Mouse (Mus musculus): ENCODE results near the gene Atp6ap1l.

DNA sequence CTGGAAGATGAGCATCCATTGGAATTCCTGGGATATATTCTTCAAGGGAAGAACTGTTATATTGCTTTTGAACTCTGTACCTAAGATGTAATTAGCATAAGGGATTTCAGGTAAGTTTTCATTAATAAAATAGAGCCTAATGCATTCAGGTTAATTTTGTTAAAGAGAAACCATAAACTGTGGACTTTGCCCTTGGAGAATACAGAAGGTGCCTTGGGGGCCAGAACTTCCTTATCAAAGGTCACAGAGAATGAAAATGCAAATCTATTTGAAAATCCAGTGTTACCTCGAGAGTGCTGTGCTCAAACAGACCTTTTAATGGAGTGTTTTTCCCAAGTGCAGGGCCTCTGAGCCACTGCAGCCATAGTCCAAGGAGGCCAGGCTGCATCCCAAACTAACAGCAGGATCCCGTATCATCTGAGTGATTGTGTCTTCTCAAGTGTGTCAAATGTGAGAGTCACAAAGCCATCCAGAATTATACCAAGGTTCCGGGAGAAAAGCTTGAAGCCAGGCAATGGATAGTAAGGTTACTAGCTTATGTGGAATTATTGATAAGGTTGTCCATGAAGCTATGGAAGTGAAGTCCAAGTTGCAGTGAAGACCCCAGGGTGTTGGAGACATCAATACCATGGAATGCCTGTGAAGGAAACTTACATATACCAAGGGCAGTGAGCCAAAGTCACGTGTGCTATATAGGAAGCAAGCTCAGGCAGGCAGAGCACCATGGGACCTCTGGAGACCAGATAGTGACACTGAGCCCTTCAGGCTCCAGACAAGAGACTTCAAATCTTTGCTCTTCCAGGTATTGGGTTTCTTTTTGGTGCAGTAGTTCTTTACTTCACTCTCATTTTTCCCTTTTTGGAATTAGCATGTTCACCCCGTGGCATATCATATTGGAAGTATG, 52.2 kb downstream of the Atp6ap1l start:
- TF ChIP-seq CTCF (IDR thresholded peaks at IDR 0.05; ENCODE audit: low read depth) (no peak), EP300 (optimal IDR thresholded peaks at IDR 0.05) (no peak)
